Mouse (Mus musculus) embryonic fibroblast, embryonic 13.5 days (primary cell): ENCODE data around the gene Unc5c.

ENCODE experiments used
- CTCF ChIP-seq: IDR thresholded peaks from 2 replicates; pipeline ENCODE4 v1.5.1; 2011; ENCODE audit warnings: mild to moderate bottlenecking, control low read depth, low read length, moderate library complexity, borderline replicate concordance; ENCODE audit not compliant: insufficient read depth
- POLR2A ChIP-seq: IDR thresholded peaks from 2 replicates; pipeline ENCODE4 v1.6.1; 2011; ENCODE audit warnings: low read depth, mild to moderate bottlenecking, control low read depth, low read length, moderate library complexity

- TF ChIP-seq CTCF (no peak), POLR2A (no peak)
Observed at GRCm38 (mm10) chr3:141828301-141828700, 363.3 kb downstream of the Unc5c start.
